Mouse (Mus musculus): ENCODE measurements around the gene Adam21. TPM values are rescaled to one million over a fixed set of nuclear protein-coding genes. Genes with fewer than 3 reads are reported as not detected.

Adam21 gene
- total RNA-seq (2014; rRNA removed) (0.38 and 1.5 TPM in 2 replicates), polyA plus RNA-seq (2015; fragmentation: Nextera tagmentation; extraction: Ambion mirVana) (0.48 and 0.60 TPM in 2 replicates)

DNA sequence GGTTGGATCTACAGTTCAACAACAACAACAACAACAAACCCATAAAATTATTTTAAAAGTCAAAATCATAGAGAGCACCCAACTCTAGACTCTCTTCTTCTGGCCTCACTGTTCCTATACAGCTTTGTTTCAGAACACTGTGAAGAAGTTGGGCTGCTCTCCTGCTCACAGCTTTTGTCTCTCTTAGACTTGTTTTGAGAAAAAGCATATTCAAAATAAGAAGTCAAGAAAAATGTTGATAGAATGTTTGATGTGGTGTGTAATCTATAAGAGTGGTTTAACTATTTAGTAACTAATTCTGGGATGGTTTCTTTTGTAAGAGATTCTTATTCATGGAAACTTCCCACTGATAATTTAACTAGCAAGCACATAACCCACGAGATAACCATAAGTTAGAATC, at the start of gene Adam21:
Adam21 (minus strand) TSS at position 101 of the 400 bp plus-strand sequence.
- 95% methylated on average over 1 of the region's 1 CpGs for WGBS
- no peak for ATAC-seq (ENCODE audit: low FRiP score)
- H3K27ac ChIP-seq (ENCODE audit: low read depth, low read length), result no peak within 1 kb of the TSS
- H3K9ac ChIP-seq (replicated peaks; ENCODE audit: low read length, poor library complexity, severe bottlenecking), result no peak within 1 kb of the TSS
- H3K9me3 ChIP-seq (ENCODE audit: low read length), result no peaks in the 10 kb centered on the region
- no peak within 1 kb of the TSS for H3K4me2 ChIP-seq (ENCODE audit: low read depth, low read length, poor library complexity, severe bottlenecking)
- DNase-seq (ENCODE audit: low spot score), result no peak
- peaks cover 8% of the 10 kb centered on the region; the same call in 1 of the 2 replicates for H3K36me3 ChIP-seq (ENCODE audit: insufficient read depth, low read length)
- no peak within 1 kb of the TSS for H3K4me3 ChIP-seq (ENCODE audit: low read depth, low read length)
- H3K4me1 ChIP-seq (ENCODE audit: insufficient read depth, low read length), result no peaks in the 10 kb centered on the region
- no peaks in the 10 kb centered on the region for H3K27me3 ChIP-seq (ENCODE audit: insufficient read depth, low read length)
- no peak for TF ChIP-seq CTCF (IDR thresholded peaks at IDR 0.05)

DNA sequence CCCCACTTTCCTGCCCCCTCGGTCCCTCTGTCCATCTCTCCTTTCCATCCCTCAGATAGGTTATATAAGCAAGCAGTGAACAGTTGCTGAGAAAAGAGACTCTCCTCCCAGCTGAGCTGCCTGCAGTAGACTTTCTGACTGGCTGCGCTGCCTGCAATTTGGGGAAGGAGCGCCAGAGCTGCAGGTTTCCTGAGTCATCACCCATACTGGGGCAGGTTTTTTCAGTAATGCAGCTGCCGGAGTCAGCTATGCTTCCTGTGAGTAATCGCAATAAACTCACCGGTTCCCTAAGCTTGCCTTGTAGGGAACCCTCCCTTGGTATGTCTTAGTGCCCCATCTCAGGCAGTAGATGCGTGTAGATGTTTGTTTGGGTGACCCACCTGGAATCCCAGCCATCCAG, 48.7 kb upstream of the Adam21 start:
- 80% methylated on average over 7 of the region's 7 CpGs for WGBS
- H3K4me3 ChIP-seq (ENCODE audit: low read depth, low read length), result no peak overlapping the region
- TF ChIP-seq CTCF (IDR thresholded peaks at IDR 0.05), result no peak
- no peaks in the 10 kb centered on the region for H3K27me3 ChIP-seq (ENCODE audit: insufficient read depth, low read length)
- DNase-seq (ENCODE audit: low spot score) (no peak), ATAC-seq (ENCODE audit: low FRiP score) (no peak)
- no peak overlapping the region for H3K27ac ChIP-seq (ENCODE audit: low read depth, low read length)
- no peaks in the 10 kb centered on the region for H3K4me1 ChIP-seq (ENCODE audit: insufficient read depth, low read length)
- no peak overlapping the region; the same call in 1 of the 2 replicates for H3K9ac ChIP-seq (replicated peaks; ENCODE audit: low read length, poor library complexity, severe bottlenecking)
- H3K4me2 ChIP-seq (ENCODE audit: low read depth, low read length, poor library complexity, severe bottlenecking), result no peak overlapping the region
- H3K36me3 ChIP-seq (ENCODE audit: insufficient read depth, low read length), result no peaks in the 10 kb centered on the region
- H3K9me3 ChIP-seq (ENCODE audit: low read length), result no peaks in the 10 kb centered on the region

DNA sequence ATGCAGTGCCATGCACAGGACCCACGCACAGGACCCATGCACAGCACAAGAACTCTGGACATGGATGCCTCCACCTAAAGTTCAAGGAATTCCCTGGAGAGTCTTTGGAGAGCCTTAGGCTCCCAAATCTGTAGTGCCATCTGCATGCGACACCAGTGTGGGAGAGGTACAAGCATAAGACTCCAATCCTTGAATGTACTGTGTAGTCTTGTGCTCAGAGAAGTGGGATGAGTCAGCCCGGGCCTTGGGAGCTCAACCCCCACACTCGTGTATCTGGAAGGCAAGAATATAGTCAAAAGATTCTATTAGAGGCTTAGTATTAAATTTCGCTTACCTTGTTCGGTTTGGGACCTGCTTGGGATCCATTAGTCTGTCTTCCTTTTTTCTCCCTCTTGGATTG, 47.5 kb upstream of the Adam21 start:
- Histone ChIP-seq H3K9ac (replicated peaks; ENCODE audit: low read length, poor library complexity, severe bottlenecking) (no peak overlapping the region), H3K27ac (ENCODE audit: low read depth, low read length) (no peak overlapping the region), H3K4me3 (ENCODE audit: low read depth, low read length) (no peak overlapping the region), H3K27me3 (ENCODE audit: insufficient read depth, low read length) (no peaks in the 10 kb centered on the region), H3K4me2 (ENCODE audit: low read depth, low read length, poor library complexity, severe bottlenecking) (no peak overlapping the region), H3K9me3 (ENCODE audit: low read length) (no peaks in the 10 kb centered on the region), H3K36me3 (ENCODE audit: insufficient read depth, low read length) (no peaks in the 10 kb centered on the region), H3K4me1 (ENCODE audit: insufficient read depth, low read length) (no peaks in the 10 kb centered on the region)
- no peak for TF ChIP-seq CTCF (IDR thresholded peaks at IDR 0.05)
- DNase-seq (ENCODE audit: low spot score), result no peak
- no peak for ATAC-seq (ENCODE audit: low FRiP score)
- WGBS, result 88% methylated on average over 6 of the region's 6 CpGs

DNA sequence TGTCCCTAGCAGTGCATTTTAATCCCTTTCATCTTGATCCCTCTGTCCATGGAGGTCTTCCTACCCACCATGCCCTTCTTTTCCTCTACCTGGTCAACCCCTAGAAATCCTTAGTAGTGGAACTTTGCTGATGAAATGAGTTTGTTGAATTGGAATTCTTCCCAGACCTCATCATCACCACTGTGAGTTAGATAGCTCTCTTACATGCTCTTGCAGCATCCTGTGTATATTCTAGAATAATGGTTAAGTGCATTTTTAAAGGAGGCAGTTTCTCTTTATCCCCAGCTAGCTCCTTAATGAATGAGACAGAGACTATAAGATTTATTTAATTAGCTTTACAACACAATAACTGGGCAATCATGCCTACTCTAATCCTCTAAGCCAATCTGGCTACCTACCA, 41.2 kb upstream of the Adam21 start:
- Histone ChIP-seq H3K9ac (replicated peaks; ENCODE audit: low read length, poor library complexity, severe bottlenecking) (no peak overlapping the region), H3K4me1 (ENCODE audit: insufficient read depth, low read length) (no peaks in the 10 kb centered on the region), H3K27me3 (ENCODE audit: insufficient read depth, low read length) (no peaks in the 10 kb centered on the region), H3K4me3 (ENCODE audit: low read depth, low read length) (no peak overlapping the region), H3K4me2 (ENCODE audit: low read depth, low read length, poor library complexity, severe bottlenecking) (no peak overlapping the region), H3K9me3 (ENCODE audit: low read length) (no peaks in the 10 kb centered on the region), H3K27ac (ENCODE audit: low read depth, low read length) (no peak overlapping the region), H3K36me3 (ENCODE audit: insufficient read depth, low read length) (no peaks in the 10 kb centered on the region)
- DNase-seq (ENCODE audit: low spot score) (no peak), ATAC-seq (ENCODE audit: low FRiP score) (no peak)
- TF ChIP-seq CTCF (IDR thresholded peaks at IDR 0.05), result no peak

DNA sequence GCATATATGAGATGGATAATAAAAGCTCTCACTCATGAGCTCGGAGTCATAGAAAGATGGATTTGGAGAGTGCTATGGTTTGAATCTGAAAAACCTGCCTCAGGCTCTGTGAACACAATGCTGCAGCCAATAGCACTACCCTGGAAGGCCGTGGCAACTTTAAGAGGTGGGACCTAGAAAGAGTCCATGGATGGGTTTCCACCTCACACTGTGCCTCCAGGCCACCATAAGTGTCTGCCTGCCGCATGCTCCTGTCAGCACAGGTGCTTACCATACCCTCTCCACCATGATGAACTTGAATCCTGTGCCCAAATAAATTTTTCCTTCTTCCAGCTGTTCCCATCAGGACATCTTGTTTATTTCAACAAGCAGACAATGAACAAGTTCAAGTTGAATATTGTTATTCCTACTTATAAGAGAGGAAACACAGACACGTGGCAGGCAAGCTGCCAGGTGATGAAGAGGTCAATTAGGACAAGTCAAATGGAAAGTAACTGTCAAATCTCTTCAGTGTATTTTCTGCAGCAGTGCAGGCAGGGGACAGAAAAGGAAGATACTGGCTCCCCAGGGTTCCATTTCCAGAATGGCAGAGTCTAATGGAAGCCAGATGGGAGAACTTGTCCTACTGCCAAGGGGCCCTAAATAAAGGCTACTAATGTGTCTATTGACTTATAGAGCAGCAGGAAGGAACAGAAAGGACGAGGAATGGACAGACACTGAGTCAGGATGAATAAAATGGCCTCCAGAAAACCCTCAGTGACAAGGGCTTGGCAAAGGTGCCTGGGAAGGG, 36.9 kb upstream of the Adam21 start:
- Histone ChIP-seq H3K9me3 (ENCODE audit: low read length) (no peaks in the 10 kb centered on the region), H3K27me3 (ENCODE audit: insufficient read depth, low read length) (no peaks in the 10 kb centered on the region), H3K36me3 (ENCODE audit: insufficient read depth, low read length) (no peaks in the 10 kb centered on the region), H3K4me3 (ENCODE audit: low read depth, low read length) (no peak overlapping the region), H3K4me2 (ENCODE audit: low read depth, low read length, poor library complexity, severe bottlenecking) (no peak overlapping the region), H3K9ac (replicated peaks; ENCODE audit: low read length, poor library complexity, severe bottlenecking) (no peak overlapping the region), H3K27ac (ENCODE audit: low read depth, low read length) (no peak overlapping the region), H3K4me1 (ENCODE audit: insufficient read depth, low read length) (no peaks in the 10 kb centered on the region)
- ATAC-seq (ENCODE audit: low FRiP score) (no peak), DNase-seq (ENCODE audit: low spot score) (peak; percentile 51)
- TF ChIP-seq CTCF (IDR thresholded peaks at IDR 0.05), result no peak
- WGBS, result 67% methylated on average over 5 of the region's 5 CpGs

DNA sequence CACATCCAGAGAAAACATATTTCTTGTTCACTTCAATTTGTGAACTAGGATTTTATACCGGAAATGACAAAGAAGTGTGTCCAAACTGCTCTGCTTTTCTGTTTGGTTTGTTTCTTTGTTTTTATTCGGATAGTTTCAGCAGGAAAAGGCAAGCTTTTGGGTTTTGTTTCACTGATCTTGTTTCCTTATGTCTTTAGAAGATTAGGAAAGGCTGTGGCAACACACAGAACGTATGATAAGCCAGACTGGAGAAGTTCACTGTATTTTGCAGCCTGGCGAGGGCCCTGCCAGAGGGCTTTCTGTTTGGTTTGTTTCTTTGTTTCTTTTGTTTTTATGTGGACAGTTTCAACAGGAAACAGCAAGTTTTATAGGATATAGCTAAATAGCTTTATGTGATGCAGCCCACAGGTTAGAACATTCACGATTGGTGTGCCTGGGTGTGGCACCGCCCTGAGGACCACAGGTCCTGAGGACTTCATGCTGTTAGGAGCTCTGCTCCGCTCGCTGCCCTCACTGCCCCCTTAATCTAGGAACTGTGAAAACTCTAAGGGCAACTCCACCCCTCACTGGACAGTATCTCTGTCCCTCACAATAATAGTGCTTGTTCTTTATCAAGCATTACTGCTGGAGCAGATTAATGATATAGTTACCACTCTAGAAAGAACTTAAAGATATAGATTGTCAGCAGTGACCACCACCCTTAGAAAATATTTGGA, 28.4 kb upstream of the Adam21 start:
- no peak overlapping the region for H3K4me2 ChIP-seq (ENCODE audit: low read depth, low read length, poor library complexity, severe bottlenecking)
- H3K4me3 ChIP-seq (ENCODE audit: low read depth, low read length), result no peak overlapping the region
- H3K9me3 ChIP-seq (ENCODE audit: low read length), result no peaks in the 10 kb centered on the region
- H3K4me1 ChIP-seq (ENCODE audit: insufficient read depth, low read length), result 0 out of 2 replicates have a peak, but pooled peaks cover 2% of the 10 kb centered on the region
- H3K36me3 ChIP-seq (ENCODE audit: insufficient read depth, low read length), result no peaks in the 10 kb centered on the region
- no peak for DNase-seq (ENCODE audit: low spot score)
- H3K27ac ChIP-seq (ENCODE audit: low read depth, low read length), result no peak overlapping the region
- TF ChIP-seq CTCF (IDR thresholded peaks at IDR 0.05), result no peak
- 81% methylated on average over 8 of the region's 8 CpGs for WGBS
- no peak for ATAC-seq (ENCODE audit: low FRiP score)
- H3K27me3 ChIP-seq (ENCODE audit: insufficient read depth, low read length), result no peaks in the 10 kb centered on the region
- H3K9ac ChIP-seq (replicated peaks; ENCODE audit: low read length, poor library complexity, severe bottlenecking), result no peak overlapping the region

Measured in midbrain, postnatal 0 days (tissue).